Mouse (Mus musculus) thymus, adult 2 months (tissue): ENCODE results near the gene Lpgat1.

Experiments used
- CTCF ChIP-seq: fragments of 200-500 bp; IDR thresholded peaks from 2 replicates; pipeline ENCODE4 v1.5.1; 2012; ENCODE audit warnings: mild to moderate bottlenecking, control low read depth, low read length, moderate library complexity, borderline replicate concordance; ENCODE audit not compliant: control insufficient read depth, poor library complexity, insufficient read depth; ENCODE audit errors: extremely low read depth
- POLR2A ChIP-seq: fragments of 200-500 bp; IDR thresholded peaks from 2 replicates; pipeline ENCODE4 v1.6.1; 2012; ENCODE audit warnings: mild to moderate bottlenecking, low read length, control low read depth, moderate library complexity; ENCODE audit not compliant: control insufficient read depth, poor library complexity, insufficient read depth; ENCODE audit errors: extremely low read depth

DNA sequence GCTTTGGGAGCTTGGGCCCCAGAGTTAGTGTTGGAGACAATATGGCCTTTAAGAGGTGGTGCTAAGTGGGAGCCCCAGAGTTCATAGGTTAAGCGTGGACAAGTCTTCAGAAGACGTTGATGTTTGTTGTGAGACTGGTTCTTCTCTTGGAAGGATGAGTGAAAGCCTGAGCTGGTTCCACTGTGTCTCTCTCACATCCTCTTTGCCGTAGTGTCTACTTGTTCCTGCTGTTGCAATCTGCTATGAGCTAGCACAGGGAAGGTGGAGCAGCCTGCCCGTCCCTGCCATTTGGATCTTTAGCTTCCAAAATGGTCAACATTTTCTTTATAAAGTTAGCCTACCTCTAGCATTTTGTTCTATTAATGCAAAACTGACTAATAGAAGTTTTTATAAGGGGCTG is 16.2 kb downstream of the Lpgat1 start:
- TF ChIP-seq CTCF: no peak
- no peak for TF ChIP-seq POLR2A
